ENCODE assay signal across 10 mouse cellular contexts in the genomic region with DNA sequence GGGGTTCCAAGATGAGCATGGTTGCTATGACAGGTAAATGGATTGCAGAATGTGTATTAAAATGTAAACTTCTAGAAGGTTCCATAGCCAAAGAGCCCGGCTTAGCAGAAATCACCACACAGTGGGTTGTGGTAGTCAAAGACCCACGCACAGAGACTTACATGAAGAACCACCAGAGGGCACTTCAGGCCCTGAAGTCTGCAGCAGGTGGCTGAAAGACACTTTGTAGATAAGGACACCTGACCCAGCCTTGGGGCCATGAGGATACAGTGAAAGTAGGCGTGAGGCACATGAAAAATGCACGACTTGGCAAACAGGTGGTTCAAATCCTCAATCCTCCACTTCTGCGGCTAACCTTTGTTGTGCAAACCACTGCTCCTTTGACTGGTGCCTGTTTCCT. TPM values are rescaled to one million over a fixed set of nuclear protein-coding genes. Genes with fewer than 3 reads are reported as not detected.
A peak's percentile ranks its signal among the peaks of the same experiment; 100 is the strongest.
DNase-seq lines count a peak whose midpoint lies in the region; ATAC-seq lines count a peak whose summit lies in the region.
"Had no signal": no experiment of that assay in that cellular context is flagged by ENCODE, and none has a peak within 500 bp of the region (broad histone marks: within the 10 kb centered on the region; RNA-seq: fewer than 3 reads in every experiment).

No protein-coding gene starts in this region.

- peak; percentile 22; the same call in 1 of the 2 replicates for ATAC-seq in frontal cortex, adult (ENCODE audit: low TSS enrichment)
- ATAC-seq in embryonic facial prominence, embryonic 11.5 days (replicated peaks; ENCODE audit: insufficient number of reproducible peaks, low FRiP score, low TSS enrichment, low read depth) = no peak
- ATAC-seq in erythroblast, adult 5-6 weeks (replicated peaks; ENCODE audit: low FRiP score, poor library complexity, severe bottlenecking) = no peak

- 63% methylated on average over 5 of the region's 5 CpGs for WGBS in embryonic facial prominence, embryonic 11.5 days

- H3K27ac ChIP-seq in embryonic facial prominence, embryonic 11.5 days (replicated peaks; ENCODE audit: low read depth, low read length) = no peak overlapping the region
- H3K27ac ChIP-seq: heart, embryonic 15.5 days; midbrain, embryonic 12.5 days had no signal

- H3K27me3 ChIP-seq in embryonic facial prominence, embryonic 11.5 days (ENCODE audit: control insufficient read depth, insufficient read depth, low read length) = no peaks in the 10 kb centered on the region
- H3K27me3 ChIP-seq: heart, embryonic 15.5 days; midbrain, embryonic 12.5 days had no signal

- no peak for DNase-seq in frontal cortex, postnatal 10 days (ENCODE audit: low spot score in 2 of 2)
- DNase-seq in right cerebral cortex, postnatal 4 days = peak; percentile 33
- no peak for DNase-seq in right cerebral cortex, adult 18-20 months
- peak; percentile 46 for DNase-seq in embryonic facial prominence, embryonic 11.5 days (ENCODE audit: low spot score)
- DNase-seq in lung, postnatal 36 days = peak; percentile 55
- DNase-seq in frontal cortex, postnatal 14 days (ENCODE audit: low spot score in 2 of 2) = no peak

- H3K36me3 ChIP-seq in embryonic facial prominence, embryonic 11.5 days (replicated peaks; ENCODE audit: control insufficient read depth, insufficient read depth, low read depth, low read length) = no peaks in the 10 kb centered on the region
- H3K36me3 ChIP-seq: heart, embryonic 15.5 days had no signal

- no peaks in the 10 kb centered on the region for H3K9me3 ChIP-seq in embryonic facial prominence, embryonic 11.5 days (replicated peaks; ENCODE audit: control insufficient read depth, low read length)
- H3K9me3 ChIP-seq: heart, embryonic 15.5 days; midbrain, embryonic 12.5 days had no signal

- no peaks in the 10 kb centered on the region for H3K4me1 ChIP-seq in embryonic facial prominence, embryonic 11.5 days (ENCODE audit: control insufficient read depth, insufficient read depth, low read length)
- H3K4me1 ChIP-seq: heart, embryonic 15.5 days; midbrain, embryonic 12.5 days had no signal

- H3K4me3 ChIP-seq in embryonic facial prominence, embryonic 11.5 days (ENCODE audit: low read depth, low read length) = no peak overlapping the region
- H3K4me3 ChIP-seq: heart, embryonic 15.5 days; midbrain, embryonic 12.5 days had no signal

- H3K4me2 ChIP-seq in embryonic facial prominence, embryonic 11.5 days (ENCODE audit: low read depth, low read length) = no peak overlapping the region
- H3K4me2 ChIP-seq: heart, embryonic 15.5 days; midbrain, embryonic 12.5 days had no signal

- H3K9ac ChIP-seq in embryonic facial prominence, embryonic 11.5 days (replicated peaks; ENCODE audit: low read length) = no peak overlapping the region
- H3K9ac ChIP-seq: heart, embryonic 15.5 days; midbrain, embryonic 12.5 days had no signal

RNA-seq across cellular contexts. Expression of a gene that starts 20.7 kb away (rescaled TPM):
- polyA plus RNA-seq in embryonic facial prominence, embryonic 11.5 days (2014; fragmentation: Nextera tagmentation; extraction: Ambion mirVana) = 42.2 and 43.0 TPM in 2 replicates
- total RNA-seq in erythroblast, adult 5-6 weeks (2015; ENCODE audit: low replicate concordance) = 21.1 and 36.9 TPM in 2 replicates
- total RNA-seq in erythroblast, adult 5-6 weeks (2017; ENCODE audit: low replicate concordance) = 30.2 and 30.7 TPM in 2 replicates

Comparison
In these comparisons a context has a peak if more than half of its experiments do, and no peak if none do; other contexts are left out.
1. DNase-seq: peak in right cerebral cortex, postnatal 4 days (single experiment), embryonic facial prominence, embryonic 11.5 days (single experiment) and lung, postnatal 36 days (single experiment); none in frontal cortex, postnatal 10 days (0 of 2), right cerebral cortex, adult 18-20 months (single experiment) and frontal cortex, postnatal 14 days (0 of 2).